Mouse (Mus musculus) embryonic stem cell, embryonic (primary cell): ENCODE results near the gene Pnma1.

Source experiments
- CTCF ChIA-PET, 4 experiments: fragments of 300-600 bp in 2 of 4; fragments of 350-600 bp in 2 of 4; sonication (Branson Sonifier 250); formaldehyde crosslinking; loops; one replicate each; lab custom pipeline; 2022; ENCODE audit warnings: inconsistent platforms in 2 of 4; lab: Charles Lee
- POLR2A ChIA-PET, 4 experiments: fragments of 300-600 bp in 2 of 4; fragments of 350-600 bp in 2 of 4; sonication (Branson Sonifier 250); formaldehyde crosslinking; loops; one replicate each; lab custom pipeline; 2022; ENCODE audit warnings: antibody characterized with exemption in 4 of 4, inconsistent platforms in 1 of 4; lab: Charles Lee

The Pnma1 gene

GRCm38 (mm10) chr12:84172216-84172615 lies 23.9 kb upstream of the Pnma1 start:
- CTCF ChIA-PET: interaction anchor here in 2 of 4 experiments (0.6 to 3.0 kb wide), 3 partner anchors 8 to 24 kb away, joined by 3 to 11 read pairs (median 3); no protein-coding TSS in a partner anchor
- POLR2A ChIA-PET: interaction anchor here in 3 of 4 experiments (0.7 to 15.1 kb wide), 10 partner anchors 9 to 279 kb away, joined by 3 to 200 read pairs (median 6); partner anchors contain the start of genes Aldh6a1 (in 1 of the 3) and Lin52 (in 1 of the 3)

GRCm38 (mm10) chr12:84170610-84171009 lies 22.3 kb upstream of the Pnma1 start:
- CTCF ChIA-PET: interaction anchor here in 1 of 4 experiments (0.7 kb wide), 1 partner anchor 85 kb away, joined by 3 read pairs; no protein-coding TSS in a partner anchor
- POLR2A ChIA-PET: interaction anchor here in 2 of 4 experiments (0.9 to 15.1 kb wide), 6 partner anchors 10 to 442 kb away, joined by 3 to 200 read pairs (median 4); no protein-coding TSS in a partner anchor

- ChIA-PET CTCF (interaction anchor here (0.7 to 5.1 kb wide), 4 partner anchors 10 to 47 kb away, joined by 3 to 40 read pairs (median 4); no protein-coding TSS in a partner anchor), POLR2A (interaction anchor here in 2 of 4 experiments (1.0 to 7.1 kb wide), 13 partner anchors 8 to 80 kb away, joined by 3 to 80 read pairs (median 5); partner anchors contain the start of gene Pnma1 (in 2 of the 2))
Observed at GRCm38 (mm10) chr12:84165631-84166373, 17.5 kb upstream of the Pnma1 start.

- ChIA-PET POLR2A (interaction anchor here (0.6 to 7.1 kb wide), 26 partner anchors 9 to 445 kb away, joined by 3 to 80 read pairs (median 4); partner anchors contain the start of gene Pnma1 (in 1 of the 4)), CTCF (interaction anchor here (0.7 to 5.1 kb wide), 16 partner anchors 8 to 203 kb away, joined by 3 to 40 read pairs (median 6); partner anchors contain the start of gene Pnma1 (in 1 of the 4))
Observed at GRCm38 (mm10) chr12:84163586-84164110, 15.4 kb upstream of the Pnma1 start.

GRCm38 (mm10) chr12:84163133-84163532 lies 14.8 kb upstream of the Pnma1 start:
- ChIA-PET CTCF (interaction anchor here (0.9 to 5.1 kb wide), 14 partner anchors 10 to 95 kb away, joined by 3 to 40 read pairs (median 6); partner anchors contain the start of gene Pnma1 (in 1 of the 4)), POLR2A (interaction anchor here (0.6 to 7.1 kb wide), 26 partner anchors 8 to 288 kb away, joined by 3 to 80 read pairs (median 4); partner anchors contain the start of genes Lin52 (in 1 of the 4), Pnma1 (in 1 of the 4) and Rnf113a2 (in 1 of the 4))

GRCm38 (mm10) chr12:84161616-84162433 lies 13.5 kb upstream of the Pnma1 start:
- CTCF ChIA-PET: interaction anchor here (0.6 to 5.1 kb wide), 35 partner anchors 9 to 674 kb away, joined by 3 to 40 read pairs (median 4); partner anchors contain the start of genes Elmsan1 (in 2 of the 4), Dnal1 (in 1 of the 4), Pnma1 (in 1 of the 4) and Ptgr2 (in 1 of the 4)
- POLR2A ChIA-PET: interaction anchor here (0.6 to 7.1 kb wide), 33 partner anchors 9 to 1020 kb away, joined by 3 to 80 read pairs (median 5); partner anchors contain the start of genes Pnma1 (in 2 of the 4) and Acot1 (in 1 of the 4)

GRCm38 (mm10) chr12:84161116-84161515 lies 12.8 kb upstream of the Pnma1 start:
- CTCF ChIA-PET: interaction anchor here (0.6 to 5.1 kb wide), 20 partner anchors 12 to 1237 kb away, joined by 3 to 40 read pairs (median 5); partner anchors contain the start of genes Dnal1 (in 1 of the 4) and Elmsan1 (in 1 of the 4)
- POLR2A ChIA-PET: interaction anchor here in 2 of 4 experiments (0.6 to 7.1 kb wide), 20 partner anchors 8 to 584 kb away, joined by 3 to 80 read pairs (median 5); partner anchors contain the start of genes Pnma1 (in 2 of the 2) and Acot1 (in 1 of the 2)

GRCm38 (mm10) chr12:84160491-84160890 lies 12.2 kb upstream of the Pnma1 start:
- ChIA-PET CTCF (interaction anchor here (0.6 to 3.9 kb wide), 7 partner anchors 16 to 1237 kb away, joined by 3 to 36 read pairs (median 5); partner anchors contain the start of gene Elmsan1 (in 1 of the 4)), POLR2A (interaction anchor here in 2 of 4 experiments (0.7 to 7.1 kb wide), 13 partner anchors 10 to 583 kb away, joined by 3 to 80 read pairs (median 11); partner anchors contain the start of gene Pnma1 (in 2 of the 2))

GRCm38 (mm10) chr12:84158156-84158555 lies 9.9 kb upstream of the Pnma1 start:
- ChIA-PET CTCF (interaction anchor here in 3 of 4 experiments (0.6 to 1.2 kb wide), 4 partner anchors 9 to 122 kb away, joined by 3 to 5 read pairs (median 3); partner anchors contain the start of gene Pnma1 (in 1 of the 3)), POLR2A (interaction anchor here in 2 of 4 experiments (0.7 to 1.7 kb wide), 8 partner anchors 8 to 470 kb away, joined by 3 to 8 read pairs (median 3); partner anchors contain the start of gene Pnma1 (in 1 of the 2))

GRCm38 (mm10) chr12:84156210-84156609 lies 7.9 kb upstream of the Pnma1 start:
- ChIA-PET POLR2A (interaction anchor here in 1 of 4 experiments (0.8 kb wide), 1 partner anchor 19 kb away, joined by 3 read pairs; no protein-coding TSS in a partner anchor), CTCF (no interaction called here)

GRCm38 (mm10) chr12:84155523-84155871 lies 7.2 kb upstream of the Pnma1 start:
- POLR2A ChIA-PET: interaction anchor here in 2 of 4 experiments (0.7 to 1.5 kb wide), 5 partner anchors 8 to 90 kb away, joined by 3 to 4 read pairs (median 3); no protein-coding TSS in a partner anchor
- CTCF ChIA-PET: no interaction called here

- CTCF ChIA-PET: no interaction called here
Observed at GRCm38 (mm10) chr12:84154786-84155522, 6.7 kb upstream of the Pnma1 start.

GRCm38 (mm10) chr12:84153414-84153813 lies 5.1 kb upstream of the Pnma1 start:
- POLR2A ChIA-PET: interaction anchor here in 2 of 4 experiments (1.1 to 2.2 kb wide), 5 partner anchors 8 to 93 kb away, joined by 4 to 9 read pairs (median 5); partner anchors contain the start of gene Dnal1 (in 1 of the 2)
- CTCF ChIA-PET: interaction anchor here in 2 of 4 experiments (0.7 to 1.4 kb wide), 2 partner anchors 9 to 136 kb away, joined by 3 to 4 read pairs; no protein-coding TSS in a partner anchor

More at GRCm38 (mm10) chr12:84154786-84155522, 6.7 kb upstream of the Pnma1 start:
- POLR2A ChIA-PET: interaction anchor here in 2 of 4 experiments (0.7 to 1.5 kb wide), 8 partner anchors 9 to 296 kb away, joined by 3 to 5 read pairs (median 3); partner anchors contain the start of genes Aldh6a1 (in 1 of the 2) and Lin52 (in 1 of the 2)

- POLR2A ChIA-PET: interaction anchor here in 3 of 4 experiments (0.6 to 2.2 kb wide), 20 partner anchors 7 to 1863 kb away, joined by 3 to 9 read pairs (median 4); partner anchors contain the start of genes Dnal1 (in 1 of the 3) and Riox1 (in 1 of the 3)
- CTCF ChIA-PET: interaction anchor here (0.5 to 1.4 kb wide), 13 partner anchors 9 to 669 kb away, joined by 3 to 18 read pairs (median 4); no protein-coding TSS in a partner anchor
Observed at GRCm38 (mm10) chr12:84152352-84153190, 4.3 kb upstream of the Pnma1 start.
